Mouse (Mus musculus): Measurements from ENCODE around the gene Golt1a.

Gene Golt1a

GRCm38 (mm10) chr1:133350210-133350609 is 40.6 kb downstream of the Golt1a start, which contains the start of gene Ren1:
Gene Ren1 (plus strand): TSS chr1:133350510.
- no peak for DNase-seq

GRCm38 (mm10) chr1:133351762-133352161 is 42.2 kb downstream of the Golt1a start:
- no peak for DNase-seq

GRCm38 (mm10) chr1:133353371-133353809 is 43.8 kb downstream of the Golt1a start:
- DNase-seq = peak; percentile 82

GRCm38 (mm10) chr1:133355469-133355868 is 45.9 kb downstream of the Golt1a start:
- DNase-seq = no peak

- DNase-seq = no peak
Measured at GRCm38 (mm10) chr1:133355912-133356311, 46.3 kb downstream of the Golt1a start.

GRCm38 (mm10) chr1:133356330-133356729 is 46.7 kb downstream of the Golt1a start:
- DNase-seq = no peak

- DNase-seq = no peak
Measured at GRCm38 (mm10) chr1:133361006-133361405, 51.4 kb downstream of the Golt1a start.

GRCm38 (mm10) chr1:133362103-133362502 is 52.5 kb downstream of the Golt1a start:
- no peak for DNase-seq

GRCm38 (mm10) chr1:133363276-133364021 is 53.8 kb downstream of the Golt1a start, which contains the start of gene Etnk2:
Gene Etnk2 (plus strand): TSS chr1:133363572.
- DNase-seq = peak; percentile 86

- DNase-seq = no peak
Measured at GRCm38 (mm10) chr1:133364022-133364630, 54.5 kb downstream of the Golt1a start.

GRCm38 (mm10) chr1:133364890-133365289 is 55.3 kb downstream of the Golt1a start:
- DNase-seq = no peak

GRCm38 (mm10) chr1:133366951-133367605 is 57.5 kb downstream of the Golt1a start:
- no peak for DNase-seq

- no peak for DNase-seq
Measured at GRCm38 (mm10) chr1:133367606-133368488, 58.2 kb downstream of the Golt1a start.

- DNase-seq = no peak
Measured at GRCm38 (mm10) chr1:133368644-133369043, 59.0 kb downstream of the Golt1a start.

- no peak for DNase-seq
Measured at GRCm38 (mm10) chr1:133370352-133370751, 60.8 kb downstream of the Golt1a start.

GRCm38 (mm10) chr1:133371431-133371830 is 61.8 kb downstream of the Golt1a start:
- no peak for DNase-seq

- peak; percentile 37 for DNase-seq
Measured at GRCm38 (mm10) chr1:133372113-133372512, 62.5 kb downstream of the Golt1a start.

Measured in kidney, adult 11 months (tissue).